Mouse (Mus musculus): ENCODE data around the gene Epha1. TPM values are rescaled to one million over a fixed set of nuclear protein-coding genes. Genes with fewer than 3 reads are reported as not detected.
A peak's percentile ranks its signal among the peaks of the same experiment; 100 is the strongest.

Gene Epha1
- polyA plus RNA-seq, 1 experiment = not detected

DNA sequence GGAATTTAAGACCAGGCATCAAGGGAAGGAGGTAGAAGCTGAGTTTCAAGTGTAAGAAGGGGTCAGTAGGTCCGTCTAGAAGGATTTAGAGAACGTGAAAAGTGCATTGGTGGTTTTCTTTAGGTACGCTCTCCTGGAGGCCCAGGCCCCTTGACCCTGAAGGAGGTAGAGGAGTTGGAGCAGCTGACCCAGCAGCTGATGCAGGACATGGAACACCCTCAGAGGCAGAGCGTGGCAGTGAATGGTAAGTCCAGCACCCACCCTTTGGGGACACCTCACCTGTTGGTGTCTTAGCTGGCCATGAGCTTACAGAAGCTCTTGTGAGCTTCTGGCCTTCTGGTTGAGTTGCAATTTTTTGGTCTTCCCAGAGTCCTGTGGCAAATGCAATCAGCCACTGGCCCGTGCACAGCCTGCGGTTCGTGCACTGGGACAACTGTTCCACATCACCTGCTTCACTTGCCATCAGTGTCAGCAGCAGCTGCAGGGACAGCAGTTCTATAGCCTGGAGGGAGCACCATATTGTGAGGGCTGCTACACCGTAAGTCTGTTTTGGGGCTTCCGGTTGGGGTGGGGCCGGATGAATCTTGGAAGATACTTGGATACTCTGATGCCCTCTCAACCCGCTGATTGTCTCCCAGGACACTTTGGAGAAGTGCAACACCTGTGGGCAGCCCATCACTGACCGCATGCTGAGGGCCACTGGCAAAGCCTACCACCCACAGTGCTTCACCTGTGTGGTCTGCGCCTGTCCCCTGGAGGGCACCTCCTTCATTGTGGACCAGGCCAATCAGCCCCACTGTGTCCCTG, 17.1 kb downstream of the Epha1 start:
- no peak overlapping the region for H3K27ac ChIP-seq (ENCODE audit: insufficient read depth, low read depth, low read length)
- no peak overlapping the region for H3K4me3 ChIP-seq (ENCODE audit: insufficient read depth, low read length)
- no peak for TF ChIP-seq POLR2A (IDR thresholded peaks at IDR 0.05; ENCODE audit: borderline replicate concordance, low read depth, low read length)
- no peak for TF ChIP-seq CTCF (IDR thresholded peaks at IDR 0.05; ENCODE audit: low read depth, low read length)
- H3K4me1 ChIP-seq (ENCODE audit: control insufficient read depth, insufficient read depth, low read length) = peaks cover 37% of the 10 kb centered on the region

DNA sequence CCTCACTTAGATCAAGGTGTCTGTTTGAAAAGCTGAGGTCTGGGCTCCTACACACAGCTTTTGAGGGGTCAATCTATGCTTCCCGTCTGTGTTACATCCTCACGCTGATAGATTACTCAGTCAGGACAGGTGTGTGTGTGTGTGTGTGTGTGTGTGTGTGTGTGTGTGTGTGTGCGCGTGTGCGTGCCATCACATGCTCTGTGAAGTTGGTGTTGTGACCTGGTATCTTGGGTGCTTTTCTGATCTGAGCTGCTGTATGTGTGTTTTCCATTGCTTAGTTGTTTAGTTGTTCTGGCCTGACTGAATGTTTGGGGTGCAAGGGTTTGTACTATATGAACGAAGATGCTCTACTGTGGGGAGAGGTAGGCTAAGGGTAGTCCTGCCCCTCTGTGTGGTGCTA, 17.7 kb downstream of the Epha1 start:
- peaks cover 40% of the 10 kb centered on the region for H3K4me1 ChIP-seq (ENCODE audit: control insufficient read depth, insufficient read depth, low read length)
- TF ChIP-seq CTCF (IDR thresholded peaks at IDR 0.05; ENCODE audit: low read depth, low read length) = no peak
- TF ChIP-seq POLR2A (IDR thresholded peaks at IDR 0.05; ENCODE audit: borderline replicate concordance, low read depth, low read length) = no peak
- H3K4me3 ChIP-seq (ENCODE audit: insufficient read depth, low read length) = no peak overlapping the region
- no peak overlapping the region for H3K27ac ChIP-seq (ENCODE audit: insufficient read depth, low read depth, low read length)

DNA sequence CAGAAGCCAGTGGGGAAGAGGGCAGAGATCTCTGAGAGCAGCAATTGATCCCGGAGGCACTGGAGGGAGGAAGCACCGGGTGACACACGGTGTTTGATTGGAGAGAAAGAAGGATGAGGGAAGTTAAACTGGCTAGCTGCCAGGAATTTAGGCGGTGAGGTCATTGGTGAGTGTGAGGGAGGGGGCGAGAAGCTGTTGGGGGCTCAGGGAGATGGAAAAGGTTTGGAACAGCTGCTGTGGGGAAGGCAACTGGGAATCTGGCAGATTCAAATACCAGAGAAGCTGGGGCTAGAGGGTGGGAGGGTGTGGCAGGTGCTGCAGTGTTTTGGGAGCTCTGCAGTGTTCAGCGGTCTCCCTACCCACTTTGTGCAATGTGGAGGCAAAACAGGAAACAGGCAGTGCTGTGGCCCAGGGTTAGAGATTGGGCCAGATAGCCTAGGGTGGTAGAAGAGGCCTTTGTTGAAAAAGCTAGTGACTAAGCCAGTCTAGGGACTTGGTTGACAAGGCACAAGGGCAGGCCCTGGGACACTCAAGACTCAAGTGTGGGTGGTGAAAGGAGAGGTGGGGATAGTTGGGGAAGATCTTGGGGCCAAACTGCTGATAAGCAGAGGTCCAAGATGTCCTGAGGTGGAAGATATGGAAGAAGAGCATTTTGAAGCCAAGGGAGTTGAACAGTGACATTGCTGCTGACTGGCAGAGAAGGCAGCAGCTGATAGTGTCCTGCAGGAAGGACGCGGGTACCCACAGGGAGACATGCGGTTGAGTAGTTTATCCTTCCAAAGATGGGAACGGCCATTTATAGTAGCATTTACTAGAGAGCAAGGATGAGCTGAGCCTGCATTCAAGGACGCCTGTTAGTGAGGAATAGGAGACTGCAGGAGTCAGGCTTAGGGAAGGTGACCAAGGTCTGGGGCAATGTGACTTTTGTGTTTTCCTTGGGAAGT, 18.7 kb downstream of the Epha1 start:
- H3K27ac ChIP-seq (ENCODE audit: insufficient read depth, low read depth, low read length) = peak overlapping the region; percentile 84

DNA sequence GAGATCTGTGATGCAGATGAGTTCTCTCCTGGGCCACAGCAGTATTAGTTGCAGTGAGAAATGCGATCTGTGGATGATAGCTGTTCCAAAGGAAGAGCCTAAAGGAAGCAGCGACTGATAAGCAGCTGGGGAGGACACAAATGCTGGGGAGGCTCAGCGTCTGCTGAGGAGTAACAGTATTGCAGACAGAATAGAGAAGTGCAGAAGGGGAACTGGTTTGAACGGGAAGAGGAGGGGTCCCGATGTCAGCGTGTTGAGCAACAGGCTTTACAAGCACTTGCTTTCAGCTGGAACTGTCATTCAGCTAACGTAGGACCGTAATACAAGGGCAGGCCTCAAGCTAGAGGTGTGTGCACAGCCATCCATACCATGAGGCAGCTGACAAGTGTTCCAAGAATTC, 19.9 kb downstream of the Epha1 start:
- Histone ChIP-seq H3K4me1 (ENCODE audit: control insufficient read depth, insufficient read depth, low read length) (peaks cover 40% of the 10 kb centered on the region), H3K27ac (ENCODE audit: insufficient read depth, low read depth, low read length) (peak overlapping the region; percentile 84), H3K4me3 (ENCODE audit: insufficient read depth, low read length) (no peak overlapping the region; the same call in 1 of the 2 replicates)
- TF ChIP-seq CTCF (IDR thresholded peaks at IDR 0.05; ENCODE audit: low read depth, low read length) = no peak

More for the DNA sequence above, 18.7 kb downstream of the Epha1 start:
- H3K4me3 ChIP-seq (ENCODE audit: insufficient read depth, low read length) = peak overlapping the region; percentile 14; the same call in 1 of the 2 replicates
- no peak for TF ChIP-seq POLR2A (IDR thresholded peaks at IDR 0.05; ENCODE audit: borderline replicate concordance, low read depth, low read length)
- no peak for TF ChIP-seq CTCF (IDR thresholded peaks at IDR 0.05; ENCODE audit: low read depth, low read length)
- H3K4me1 ChIP-seq (ENCODE audit: control insufficient read depth, insufficient read depth, low read length) = peaks cover 40% of the 10 kb centered on the region

DNA sequence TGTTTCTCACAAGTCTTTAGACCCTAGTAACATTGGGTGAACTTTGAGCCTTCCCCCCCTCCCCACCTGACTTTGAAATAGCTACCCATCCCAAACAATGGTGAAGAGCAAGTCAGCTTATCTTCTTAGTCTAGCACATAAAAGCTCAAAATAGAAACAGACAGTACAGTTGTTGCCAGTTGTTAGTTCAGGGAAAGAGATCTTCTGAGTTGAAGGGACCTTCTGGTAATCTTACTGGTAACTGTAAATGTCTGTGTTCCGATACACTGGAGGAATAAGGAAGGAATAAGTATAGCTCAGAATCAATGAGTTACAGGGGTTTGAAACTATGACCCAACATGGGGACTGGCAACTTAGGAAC, 20.6 kb downstream of the Epha1 start:
- Histone ChIP-seq H3K27ac (ENCODE audit: insufficient read depth, low read depth, low read length) (peak overlapping the region; percentile 62), H3K4me1 (ENCODE audit: control insufficient read depth, insufficient read depth, low read length) (peaks cover 40% of the 10 kb centered on the region), H3K4me3 (ENCODE audit: insufficient read depth, low read length) (no peak overlapping the region)
- TF ChIP-seq CTCF (IDR thresholded peaks at IDR 0.05; ENCODE audit: low read depth, low read length) = no peak
- TF ChIP-seq POLR2A (IDR thresholded peaks at IDR 0.05; ENCODE audit: borderline replicate concordance, low read depth, low read length) = no peak

DNA sequence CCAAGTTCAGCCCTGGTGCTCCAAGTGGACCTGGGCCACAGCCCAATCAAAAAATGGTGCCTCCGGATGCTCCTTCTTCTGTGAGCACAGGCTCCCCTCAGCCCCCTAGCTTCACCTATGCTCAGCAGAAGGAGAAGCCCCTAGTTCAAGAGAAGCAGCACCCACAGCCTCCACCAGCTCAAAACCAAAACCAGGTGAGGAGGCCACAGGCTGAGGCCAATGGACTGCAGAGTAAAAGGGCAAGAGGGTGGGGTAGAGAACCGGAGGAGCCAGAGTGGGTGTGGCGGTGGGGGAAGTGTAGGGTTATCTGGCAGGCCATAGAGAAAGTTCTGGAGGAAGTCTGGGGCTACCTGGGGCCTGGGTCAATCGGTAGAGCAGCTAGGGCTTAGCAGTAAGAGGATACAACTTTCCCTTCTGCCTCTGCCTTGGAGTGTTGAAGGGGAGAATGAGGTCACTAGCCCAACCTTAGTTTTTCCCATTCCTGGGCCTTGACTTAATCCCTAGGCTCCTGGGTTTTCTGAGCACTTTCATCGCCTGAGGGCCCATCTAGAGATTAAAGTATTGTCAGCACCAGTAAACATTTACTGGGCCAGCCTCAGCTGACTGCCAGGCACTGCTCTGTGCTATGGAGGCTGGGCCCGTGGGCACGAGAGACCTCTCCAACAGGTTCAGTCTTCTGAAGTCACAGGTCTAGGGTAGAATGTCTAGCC, 21.1 kb downstream of the Epha1 start:
- 0 out of 2 replicates have a peak overlapping the region, but pooled peaks have one; percentile 62 for H3K27ac ChIP-seq (ENCODE audit: insufficient read depth, low read depth, low read length)
- H3K4me3 ChIP-seq (ENCODE audit: insufficient read depth, low read length) = no peak overlapping the region
- peaks cover 40% of the 10 kb centered on the region for H3K4me1 ChIP-seq (ENCODE audit: control insufficient read depth, insufficient read depth, low read length)
- no peak for TF ChIP-seq CTCF (IDR thresholded peaks at IDR 0.05; ENCODE audit: low read depth, low read length)
- no peak for TF ChIP-seq POLR2A (IDR thresholded peaks at IDR 0.05; ENCODE audit: borderline replicate concordance, low read depth, low read length)

DNA sequence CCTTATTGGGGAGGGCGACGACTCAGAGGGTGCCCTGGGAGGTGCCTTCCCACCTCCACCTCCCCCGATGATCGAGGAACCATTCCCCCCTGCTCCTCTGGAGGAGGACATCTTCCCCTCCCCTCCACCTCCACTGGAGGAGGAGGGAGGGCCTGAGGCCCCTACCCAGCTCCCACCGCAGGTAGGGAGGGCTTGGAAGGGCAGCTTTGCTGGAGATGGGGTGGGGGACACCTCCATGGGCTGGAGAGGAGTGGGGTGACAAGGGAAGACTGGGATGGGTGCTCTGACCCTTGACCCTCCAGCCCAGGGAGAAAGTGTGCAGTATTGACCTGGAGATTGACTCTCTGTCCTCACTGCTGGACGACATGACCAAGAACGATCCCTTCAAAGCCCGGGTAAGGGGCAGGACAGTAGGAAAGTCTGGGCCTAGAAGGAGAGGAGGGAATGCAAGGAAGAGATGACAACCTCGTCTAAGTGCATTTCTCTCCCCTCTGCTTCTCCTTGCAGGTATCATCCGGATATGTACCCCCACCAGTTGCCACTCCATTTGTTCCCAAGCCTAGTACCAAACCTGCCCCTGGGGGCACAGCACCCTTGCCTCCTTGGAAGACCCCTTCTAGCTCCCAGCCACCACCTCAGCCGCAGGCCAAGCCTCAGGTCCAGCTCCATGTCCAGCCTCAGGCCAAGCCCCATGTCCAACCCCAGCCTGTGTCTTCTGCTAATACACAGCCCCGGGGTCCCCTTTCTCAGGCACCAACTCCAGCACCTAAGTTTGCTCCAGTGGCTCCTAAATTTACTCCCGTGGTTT, 21.9 kb downstream of the Epha1 start:
- Histone ChIP-seq H3K27ac (ENCODE audit: insufficient read depth, low read depth, low read length) (no peak overlapping the region), H3K4me3 (ENCODE audit: insufficient read depth, low read length) (peak overlapping the region; percentile 68), H3K4me1 (ENCODE audit: control insufficient read depth, insufficient read depth, low read length) (peaks cover 40% of the 10 kb centered on the region)
- TF ChIP-seq CTCF (IDR thresholded peaks at IDR 0.05; ENCODE audit: low read depth, low read length) (no peak), POLR2A (IDR thresholded peaks at IDR 0.05; ENCODE audit: borderline replicate concordance, low read depth, low read length) (no peak)

DNA sequence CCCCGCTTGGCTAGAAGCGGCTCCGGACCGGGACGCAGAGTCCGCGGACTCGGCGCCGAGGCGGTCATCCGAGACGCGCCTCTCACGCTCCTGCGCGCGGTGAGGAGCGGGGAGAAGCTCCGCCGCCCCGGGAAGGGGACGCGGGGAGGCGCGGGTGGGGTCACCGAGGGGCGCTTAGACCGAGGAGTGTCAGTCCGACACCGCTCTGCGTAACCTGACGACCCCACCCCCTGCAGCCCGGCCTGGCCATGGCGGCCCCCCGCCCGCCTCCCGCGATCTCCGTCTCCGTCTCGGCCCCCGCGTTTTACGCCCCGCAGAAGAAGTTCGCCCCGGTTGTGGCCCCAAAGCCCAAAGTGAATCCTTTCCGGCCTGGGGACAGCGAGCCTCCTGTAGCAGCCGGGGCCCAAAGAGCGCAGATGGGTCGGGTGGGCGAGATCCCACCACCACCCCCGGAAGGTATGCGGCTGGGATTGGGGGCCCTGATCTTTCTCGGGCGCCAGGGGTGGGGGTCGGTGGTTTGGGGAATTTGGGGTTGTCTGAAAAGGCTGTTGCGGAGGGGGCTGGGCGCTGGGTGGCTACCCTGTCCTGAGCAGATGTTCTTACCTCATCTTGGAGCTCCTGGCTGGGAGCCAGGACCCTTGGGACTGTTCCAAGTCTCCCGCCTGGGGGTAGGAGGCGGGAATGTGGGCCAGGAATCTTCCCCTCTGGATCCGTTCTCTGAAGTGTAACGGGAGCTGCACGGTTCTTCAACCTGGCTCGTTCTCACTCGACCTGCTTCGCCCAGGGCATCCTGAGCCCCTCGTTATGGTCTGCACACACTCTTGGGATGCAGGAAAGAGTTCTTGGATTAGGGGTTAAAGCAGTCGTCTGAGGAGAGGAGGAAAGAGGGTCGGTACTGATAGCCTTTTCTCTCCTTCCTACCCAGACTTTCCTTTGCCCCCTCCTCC, 22.8 kb downstream of the Epha1 start:
- Histone ChIP-seq H3K27ac (ENCODE audit: insufficient read depth, low read depth, low read length) (no peak overlapping the region; the same call in 1 of the 2 replicates), H3K4me1 (ENCODE audit: control insufficient read depth, insufficient read depth, low read length) (peaks cover 40% of the 10 kb centered on the region), H3K4me3 (ENCODE audit: insufficient read depth, low read length) (peak overlapping the region; percentile 68)
- TF ChIP-seq CTCF (IDR thresholded peaks at IDR 0.05; ENCODE audit: low read depth, low read length) (no peak), POLR2A (IDR thresholded peaks at IDR 0.05; ENCODE audit: borderline replicate concordance, low read depth, low read length) (peak; percentile 63; the same call in 1 of the 2 replicates)
